Mouse (Mus musculus): Measurements from ENCODE around the gene Ralgapa2. TPM values are rescaled to one million over a fixed set of nuclear protein-coding genes. Genes with fewer than 3 reads are reported as not detected.

The Ralgapa2 gene
- total RNA-seq, 2 experiments from 2014 or later, result 20.2 to 24.5 TPM

- intact Hi-C loops (cut with DNase I), result no loop called here
Measured at GRCm38 (mm10) chr2:146376293-146376692, 135.9 kb downstream of the Ralgapa2 start.

GRCm38 (mm10) chr2:146366098-146366497 lies 146.0 kb downstream of the Ralgapa2 start:
- DNase-seq (ENCODE audit: low spot score in 2 of 2), result no peak
- intact Hi-C loops (cut with DNase I), result no loop called here

More at GRCm38 (mm10) chr2:146376293-146376692, 135.9 kb downstream of the Ralgapa2 start:
- DNase-seq (ENCODE audit: low spot score in 2 of 2), result no peak

GRCm38 (mm10) chr2:146365368-146365983 lies 146.7 kb downstream of the Ralgapa2 start:
- intact Hi-C loops (cut with DNase I), result no loop called here
- DNase-seq (ENCODE audit: low spot score in 2 of 2), result no peak

- DNase-seq (ENCODE audit: low spot score in 2 of 2), result peak; percentile 21 to 89
- intact Hi-C loops (cut with DNase I), result loop anchor here (5.0 kb wide), 1 partner anchor 141 kb away; the partner anchor contains the start of gene Insm1
Measured at GRCm38 (mm10) chr2:146363483-146363882, 148.7 kb downstream of the Ralgapa2 start.

GRCm38 (mm10) chr2:146362932-146363331 lies 149.2 kb downstream of the Ralgapa2 start:
- DNase-seq (ENCODE audit: low spot score in 2 of 2), result no peak
- intact Hi-C loops (cut with DNase I), result loop anchor here (5.0 kb wide), 1 partner anchor 141 kb away; the partner anchor contains the start of gene Insm1

- DNase-seq (ENCODE audit: low spot score in 2 of 2), result no peak
- intact Hi-C loops (cut with DNase I), result loop anchor here (5.0 kb wide), 1 partner anchor 140 kb away; the partner anchor contains the start of gene Insm1
Measured at GRCm38 (mm10) chr2:146361969-146362368, 150.2 kb downstream of the Ralgapa2 start.

- DNase-seq (ENCODE audit: low spot score in 2 of 2), result no peak
- intact Hi-C loops (cut with DNase I), result loop anchor here (5.0 kb wide), 1 partner anchor 139 kb away; the partner anchor contains the start of gene Insm1
Measured at GRCm38 (mm10) chr2:146361076-146361475, 151.1 kb downstream of the Ralgapa2 start.

GRCm38 (mm10) chr2:146359676-146360075 lies 152.5 kb downstream of the Ralgapa2 start:
- intact Hi-C loops (cut with DNase I), result loop anchor here (5.0 kb wide), 1 partner anchor 137 kb away; the partner anchor contains the start of gene Insm1
- no peak for DNase-seq (ENCODE audit: low spot score in 2 of 2)

- DNase-seq (ENCODE audit: low spot score in 2 of 2), result peak in 1 of 2 experiments; percentile 79
- intact Hi-C loops (cut with DNase I), result no loop called here
Measured at GRCm38 (mm10) chr2:146356524-146356923, 155.6 kb downstream of the Ralgapa2 start.

GRCm38 (mm10) chr2:146350230-146350629 lies 161.9 kb downstream of the Ralgapa2 start:
- intact Hi-C loops (cut with DNase I), result no loop called here
- no peak for DNase-seq (ENCODE audit: low spot score in 2 of 2)

- peak in 1 of 2 experiments; percentile 65 for DNase-seq (ENCODE audit: low spot score in 2 of 2)
- intact Hi-C loops (cut with DNase I), result no loop called here
Measured at GRCm38 (mm10) chr2:146347942-146348341, 164.2 kb downstream of the Ralgapa2 start.

- no peak for DNase-seq (ENCODE audit: low spot score in 2 of 2)
- intact Hi-C loops (cut with DNase I), result no loop called here
Measured at GRCm38 (mm10) chr2:146340090-146340489, 172.1 kb downstream of the Ralgapa2 start.

- DNase-seq (ENCODE audit: low spot score in 2 of 2), result peak in 1 of 2 experiments; percentile 48
- intact Hi-C loops (cut with DNase I), result no loop called here
Measured at GRCm38 (mm10) chr2:146337540-146337939, 174.6 kb downstream of the Ralgapa2 start.

GRCm38 (mm10) chr2:146331894-146332476 lies 180.2 kb downstream of the Ralgapa2 start:
- intact Hi-C loops (cut with DNase I), result no loop called here
- DNase-seq (ENCODE audit: low spot score in 2 of 2), result peak in 1 of 2 experiments; percentile 32

GRCm38 (mm10) chr2:146330772-146331281 lies 181.3 kb downstream of the Ralgapa2 start:
- intact Hi-C loops (cut with DNase I), result no loop called here
- peak in 1 of 2 experiments; percentile 57 for DNase-seq (ENCODE audit: low spot score in 2 of 2)

GRCm38 (mm10) chr2:146330101-146330500 lies 182.0 kb downstream of the Ralgapa2 start:
- intact Hi-C loops (cut with DNase I), result no loop called here
- no peak for DNase-seq (ENCODE audit: low spot score in 2 of 2)

GRCm38 (mm10) chr2:146326654-146327053 lies 185.5 kb downstream of the Ralgapa2 start:
- intact Hi-C loops (cut with DNase I), result no loop called here
- DNase-seq (ENCODE audit: low spot score in 2 of 2), result no peak

GRCm38 (mm10) chr2:146324907-146325715 lies 187.0 kb downstream of the Ralgapa2 start:
- no peak for DNase-seq (ENCODE audit: low spot score in 2 of 2)
- intact Hi-C loops (cut with DNase I), result no loop called here

- DNase-seq (ENCODE audit: low spot score in 2 of 2), result no peak
- intact Hi-C loops (cut with DNase I), result no loop called here
Measured at GRCm38 (mm10) chr2:146324140-146324906, 187.8 kb downstream of the Ralgapa2 start.

All from left cerebral cortex, postnatal 25 days (tissue).